Mouse (Mus musculus): ENCODE measurements around the gene Slc9a8. TPM values are rescaled to one million over a fixed set of nuclear protein-coding genes. Genes with fewer than 3 reads are reported as not detected.

Gene Slc9a8
- total and polyA plus RNA-seq, 3 experiments: 16.7 to 25.8 TPM; not detected in 1

GRCm38 (mm10) chr2:167467214-167467613 lies 45.7 kb downstream of the Slc9a8 start:
- no peaks in the 10 kb centered on the region for H3K9me3 ChIP-seq (replicated peaks; ENCODE audit: insufficient read depth, low read length)
- peaks cover 0 to 6% of the 10 kb centered on the region in 2 experiments; a peak in 2 of 4 replicates for H3K36me3 ChIP-seq (ENCODE audit: control insufficient read depth in 1 of 2, insufficient read depth in 2 of 2, low read length in 2 of 2)
- no peaks in the 10 kb centered on the region for H3K79me2 ChIP-seq (ENCODE audit: control insufficient read depth, insufficient read depth, low read length, poor library complexity)
- no peak overlapping the region for H3K27ac ChIP-seq (ENCODE audit: control insufficient read depth, low read depth, low read length)
- DNase-seq (ENCODE audit: low read depth, low spot score): no peak
- TF ChIP-seq MEF2A (IDR thresholded peaks at IDR 0.05; ENCODE audit: extremely low read depth, insufficient replicate concordance, low read depth, low read length, poor library complexity, severe bottlenecking) (no peak), GATA1 (IDR thresholded peaks at IDR 0.05; ENCODE audit: low read depth, low read length) (no peak), HCFC1 (IDR thresholded peaks at IDR 0.05; ENCODE audit: low read depth, low read length) (no peak), POLR2AphosphoS5 (IDR thresholded peaks at IDR 0.05; ENCODE audit: borderline replicate concordance, low read depth, low read length) (no peak), KAT2A (conservative IDR thresholded peaks at IDR 0.05; ENCODE audit: low read depth, low read length) (no peak), SMC3 (IDR thresholded peaks at IDR 0.05; ENCODE audit: low read depth, low read length) (no peak), JUND (IDR thresholded peaks at IDR 0.05; ENCODE audit: low read depth, low read length) (no peak), ZC3H11A (IDR thresholded peaks at IDR 0.05; ENCODE audit: low read depth, low read length) (no peak), CHD2 (IDR thresholded peaks at IDR 0.05; ENCODE audit: low read length) (no peak), MAX (IDR thresholded peaks at IDR 0.05; ENCODE audit: low read length) (no peak), BHLHE40 (IDR thresholded peaks at IDR 0.05; ENCODE audit: borderline replicate concordance, low read depth, low read length) (no peak), MYC (IDR thresholded peaks at IDR 0.05; ENCODE audit: low read depth, low read length) (no peak), POLR2AphosphoS2 (IDR thresholded peaks at IDR 0.05; ENCODE audit: low read length) (no peak), TCF12 (IDR thresholded peaks at IDR 0.05; ENCODE audit: low read depth, low read length) (no peak), ZKSCAN1 (IDR thresholded peaks at IDR 0.05; ENCODE audit: low read depth, low read length) (no peak), USF2 (IDR thresholded peaks at IDR 0.05; ENCODE audit: borderline replicate concordance in 1 of 2, insufficient read depth in 1 of 2, low read depth in 1 of 2, low read length in 2 of 2) (no peak)
- H3K4me1 ChIP-seq (ENCODE audit: control insufficient read depth in 1 of 2, insufficient read depth in 2 of 2, low read length in 2 of 2): no peaks in the 10 kb centered on the region
- no peaks in the 10 kb centered on the region for H3K27me3 ChIP-seq (ENCODE audit: control insufficient read depth in 1 of 2, insufficient read depth in 2 of 2, low read length in 2 of 2)
- H3K9ac ChIP-seq (ENCODE audit: control insufficient read depth, low read depth, low read length, poor library complexity, severe bottlenecking): no peak overlapping the region
- no peak overlapping the region for H3K4me3 ChIP-seq (ENCODE audit: control insufficient read depth in 1 of 2, insufficient read depth in 1 of 2, low read depth in 2 of 2, low read length in 2 of 2)

- Histone ChIP-seq H3K27me3 (ENCODE audit: control insufficient read depth in 1 of 2, insufficient read depth in 2 of 2, low read length in 2 of 2) (no peaks in the 10 kb centered on the region), H3K36me3 (ENCODE audit: control insufficient read depth in 1 of 2, insufficient read depth in 2 of 2, low read length in 2 of 2) (peaks cover 0 to 6% of the 10 kb centered on the region in 2 experiments; a peak in 2 of 4 replicates), H3K4me1 (ENCODE audit: control insufficient read depth in 1 of 2, insufficient read depth in 2 of 2, low read length in 2 of 2) (no peaks in the 10 kb centered on the region), H3K4me3 (ENCODE audit: control insufficient read depth in 1 of 2, insufficient read depth in 1 of 2, low read depth in 2 of 2, low read length in 2 of 2) (no peak overlapping the region), H3K27ac (ENCODE audit: control insufficient read depth, low read depth, low read length) (no peak overlapping the region), H3K9me3 (replicated peaks; ENCODE audit: insufficient read depth, low read length) (no peaks in the 10 kb centered on the region), H3K79me2 (ENCODE audit: control insufficient read depth, insufficient read depth, low read length, poor library complexity) (no peaks in the 10 kb centered on the region), H3K9ac (ENCODE audit: control insufficient read depth, low read depth, low read length, poor library complexity, severe bottlenecking) (no peak overlapping the region)
- peak; percentile 34 for DNase-seq (ENCODE audit: low read depth, low spot score)
- TF ChIP-seq ZKSCAN1 (IDR thresholded peaks at IDR 0.05; ENCODE audit: low read depth, low read length): no peak
- peak; percentile 20 to 37 (median 34); a peak in 3 of 6 replicates for TF ChIP-seq CTCF (IDR thresholded peaks at IDR 0.05 in 2 of 3, conservative IDR thresholded peaks at IDR 0.05 in 1 of 3; ENCODE audit: control insufficient read depth in 1 of 3, insufficient read depth in 1 of 3, low read depth in 2 of 3, low read length in 3 of 3, poor library complexity in 1 of 3, severe bottlenecking in 1 of 3)
- TF ChIP-seq TBP (IDR thresholded peaks at IDR 0.05; ENCODE audit: low read depth, low read length): no peak
- TF ChIP-seq GABPA (IDR thresholded peaks at IDR 0.05; ENCODE audit: low read depth, low read length): no peak
- no peak for TF ChIP-seq ZNF384 (IDR thresholded peaks at IDR 0.05; ENCODE audit: low read depth, low read length)
- no peak for TF ChIP-seq ZMIZ1 (IDR thresholded peaks at IDR 0.05; ENCODE audit: low read depth, low read length)
Measured at GRCm38 (mm10) chr2:167468444-167468843, 46.9 kb downstream of the Slc9a8 start.
